Mouse (Mus musculus) macrophage (primary cell): Measurements from ENCODE around the gene Higd1a. TPM values are rescaled to one million over a fixed set of nuclear protein-coding genes. Genes with fewer than 3 reads are reported as not detected.

Experiments used
- H3K27ac ChIP-seq: fragments of 350-480 bp; formaldehyde crosslinking; 2 replicates; pipeline ENCODE4 v1.9.0; 2021
- H3K36me3 ChIP-seq: fragments of 350-480 bp; formaldehyde crosslinking; 2 replicates; pipeline ENCODE4 v1.9.0; 2021; ENCODE audit errors: inconsistent target
- H3K4me3 ChIP-seq: fragments of 350-480 bp; formaldehyde crosslinking; 2 replicates; pipeline ENCODE4 v1.9.0; 2021; ENCODE audit errors: inconsistent target
- H3K79me2 ChIP-seq: fragments of 350-480 bp; formaldehyde crosslinking; 2 replicates; pipeline ENCODE4 v1.9.0; 2021; ENCODE audit errors: inconsistent target
- WGBS: methylation state at CpG from one replicate; pipeline ENCODE4 v1.1.7; 2026; ENCODE audit warnings: inconsistent platforms; ENCODE audit not compliant: missing documents; 5-methylcytosine and 5-hydroxymethylcytosine counted together
- polyA plus RNA-seq: library from polyadenylated mRNA; stranded (reverse); fragments of 250-400 nt; gene quantifications from 3 replicates; pipeline ENCODE4 v1.2.4, GENCODE M21; 2018; ENCODE audit warnings: inconsistent platforms

The Higd1a gene
- polyA plus RNA-seq, 1 experiment from 2014 or later, result 6.1 TPM

DNA sequence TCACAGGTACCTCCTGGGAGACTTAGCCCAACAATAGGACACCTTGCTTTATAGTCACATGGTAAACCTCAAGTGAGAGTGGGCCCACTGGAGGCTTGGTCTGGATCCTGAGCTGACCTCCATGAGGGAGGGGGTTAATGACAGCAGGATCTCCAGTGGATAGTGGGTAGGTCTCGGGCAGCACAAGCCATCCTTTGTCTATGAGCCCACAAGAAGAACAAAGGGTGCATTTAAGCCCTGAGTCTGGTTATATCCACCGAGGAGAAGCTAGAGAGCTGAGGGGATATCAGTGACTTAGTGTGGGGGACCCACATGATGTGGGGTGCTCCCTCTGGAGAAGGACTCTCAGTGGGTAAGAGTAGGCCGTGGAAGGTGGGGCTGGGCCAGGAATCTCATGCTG is 49.7 kb downstream of the Higd1a start:
- H3K79me2 ChIP-seq, result no peaks in the 10 kb centered on the region
- WGBS, result 95% methylated on average over 3 of the region's 3 CpGs
- no peak overlapping the region for H3K4me3 ChIP-seq
- H3K27ac ChIP-seq, result no peak overlapping the region
- no peaks in the 10 kb centered on the region for H3K36me3 ChIP-seq

DNA sequence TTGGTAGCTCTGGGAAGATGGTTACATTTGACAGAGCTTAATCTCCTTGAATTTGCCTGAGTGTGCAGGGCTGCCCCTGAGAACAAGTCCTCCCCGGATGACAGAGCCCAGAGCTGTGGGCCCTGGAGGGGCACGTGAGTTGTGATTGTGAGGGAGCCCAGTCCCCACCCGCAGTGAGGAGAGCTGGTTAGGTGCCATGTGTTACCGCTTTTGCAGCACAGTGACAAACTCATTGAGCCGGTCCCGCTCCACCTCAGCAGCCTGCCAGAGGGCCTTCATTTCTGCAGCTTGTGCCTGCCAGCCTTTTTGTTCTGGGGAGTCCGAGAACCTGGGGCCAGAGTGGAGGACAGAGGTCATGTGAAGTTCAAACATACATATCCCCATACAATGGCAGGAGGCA is 50.2 kb downstream of the Higd1a start:
- no peak overlapping the region for H3K27ac ChIP-seq
- no peaks in the 10 kb centered on the region for H3K36me3 ChIP-seq
- no peaks in the 10 kb centered on the region for H3K79me2 ChIP-seq
- H3K4me3 ChIP-seq, result no peak overlapping the region
- WGBS, result 80% methylated on average over 7 of the region's 7 CpGs

DNA sequence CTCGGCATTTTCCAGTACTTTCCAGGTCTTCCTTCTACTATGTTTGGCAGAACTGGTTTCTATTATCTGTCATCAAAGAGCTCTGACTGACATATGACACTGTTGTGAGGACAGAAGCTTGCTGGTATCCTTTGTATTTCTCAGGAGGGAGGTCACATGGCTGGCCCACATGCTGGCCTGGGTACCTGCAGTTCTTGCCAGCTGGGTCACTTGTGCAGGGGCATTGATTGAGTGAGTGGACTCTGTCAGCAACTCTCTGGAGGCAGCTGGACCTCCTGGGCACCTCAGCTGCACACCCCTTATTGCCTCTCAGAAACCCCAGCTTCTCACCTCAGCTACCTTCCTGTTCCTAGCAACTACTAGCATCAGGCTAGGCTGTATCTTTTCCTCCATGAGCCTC is 50.6 kb downstream of the Higd1a start:
- Histone ChIP-seq H3K4me3 (no peak overlapping the region), H3K27ac (no peak overlapping the region), H3K79me2 (no peaks in the 10 kb centered on the region), H3K36me3 (no peaks in the 10 kb centered on the region)
- 92% methylated on average over 1 of the region's 1 CpGs for WGBS

DNA sequence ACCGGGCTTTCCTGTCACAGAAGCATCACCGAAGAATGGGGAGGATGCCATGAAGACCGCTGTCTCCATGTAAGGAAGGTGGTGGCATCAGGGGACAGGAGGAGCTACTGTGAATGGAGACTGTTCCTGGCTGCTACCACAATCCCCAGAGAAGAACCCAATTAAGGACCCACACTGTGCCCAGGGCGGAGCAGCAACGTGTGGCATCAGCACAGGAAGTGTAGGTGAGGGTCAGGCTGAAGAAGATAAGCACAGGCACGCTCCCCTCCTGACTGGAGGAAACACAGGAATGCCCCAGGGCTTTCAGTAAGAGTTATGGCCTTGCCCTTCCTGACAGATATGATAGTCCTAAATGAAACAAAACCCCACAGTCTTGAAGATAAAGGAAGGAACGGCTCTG is 55.4 kb downstream of the Higd1a start:
- H3K36me3 ChIP-seq, result no peaks in the 10 kb centered on the region
- H3K27ac ChIP-seq, result no peak overlapping the region
- H3K79me2 ChIP-seq, result no peaks in the 10 kb centered on the region
- 40% methylated on average over 7 of the region's 7 CpGs for WGBS
- H3K4me3 ChIP-seq, result no peak overlapping the region

DNA sequence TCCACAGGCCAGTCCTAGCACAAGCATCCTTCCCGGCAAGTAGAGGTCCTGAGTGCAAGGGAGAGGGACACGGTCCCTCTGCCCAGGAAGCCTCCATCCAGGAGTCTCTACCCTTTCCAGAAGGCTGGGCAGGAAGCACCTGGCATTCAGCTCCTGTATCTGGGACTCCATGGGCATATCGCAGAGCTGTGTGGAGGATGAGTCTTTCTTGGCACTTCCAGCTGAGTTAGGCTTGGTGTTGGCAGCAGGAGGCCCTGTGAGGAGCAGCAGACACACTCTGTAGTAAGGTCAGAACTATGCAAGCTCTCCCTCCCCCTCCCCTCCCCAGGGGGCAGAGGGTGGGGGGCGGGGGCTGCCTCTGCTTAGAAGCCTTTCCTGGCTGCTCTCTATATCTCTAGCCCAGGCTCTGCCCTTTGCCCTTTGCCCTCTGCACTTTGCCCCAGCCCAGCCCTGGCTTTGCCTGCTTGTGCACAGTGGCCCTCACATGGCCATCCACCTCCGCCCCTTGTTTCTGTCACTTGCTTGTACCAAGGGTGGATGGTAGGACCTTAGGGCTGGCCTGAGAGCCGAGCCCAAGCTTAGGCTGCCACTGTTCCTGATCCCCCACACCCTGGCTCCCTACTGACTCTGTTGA is 59.2 kb downstream of the Higd1a start:
- Histone ChIP-seq H3K36me3 (no peaks in the 10 kb centered on the region), H3K79me2 (no peaks in the 10 kb centered on the region), H3K27ac (no peak overlapping the region), H3K4me3 (no peak overlapping the region)
- 82% methylated on average over 6 of the region's 6 CpGs for WGBS

Other genes starting within 250 kb of the Higd1a start
- gene Lyzl4, start 216.3 kb downstream of the Higd1a start, polyA plus RNA-seq, result 3.0 to 17.8 TPM (median 4.8 TPM) in 3 replicates
- gene Vipr1, start 215.6 kb downstream of the Higd1a start, polyA plus RNA-seq, result 0.27 to 2.1 TPM (median 1.1 TPM) in 3 replicates
- gene Sec22c, start 152.9 kb downstream of the Higd1a start, polyA plus RNA-seq, result 9.1 to 15.2 TPM (median 13.1 TPM) in 3 replicates
- 11.3 to 32.4 TPM (median 28.0 TPM) in 3 replicates for gene Ss18l2, start 148.0 kb downstream of the Higd1a start, polyA plus RNA-seq
- gene Nktr, start 139.2 kb downstream of the Higd1a start, polyA plus RNA-seq, result 32.4 to 63.2 TPM (median 55.1 TPM) in 3 replicates
- gene Zfp651, start 99.0 kb downstream of the Higd1a start, polyA plus RNA-seq, result 0.21 to 0.58 TPM (median 0.36 TPM) in 3 replicates
- not detected in 3 replicates for gene Klhl40, start 80.8 kb downstream of the Higd1a start, polyA plus RNA-seq
- not detected in 3 replicates for gene Hhatl, start 65.9 kb downstream of the Higd1a start, polyA plus RNA-seq
- gene Ccdc13, start 18.9 kb downstream of the Higd1a start, polyA plus RNA-seq, result not detected in 3 replicates
- gene Ackr2, start 40.0 kb upstream of the Higd1a start, polyA plus RNA-seq, result not detected in 3 replicates
- not detected in 3 replicates for gene Cyp8b1, start 57.9 kb upstream of the Higd1a start, polyA plus RNA-seq
- gene Fam198a, start 92.6 kb upstream of the Higd1a start, polyA plus RNA-seq, result not detected in 3 replicates
- 0.93 to 2.5 TPM (median 1.7 TPM) in 3 replicates for gene Pomgnt2, start 138.7 kb upstream of the Higd1a start, polyA plus RNA-seq